Mouse (Mus musculus) MEL (cell line): ENCODE results near the gene Igf2r.

Experiments used
- CTCF ChIP-seq, 3 experiments: IDR thresholded peaks in 2 of 3; conservative IDR thresholded peaks in 1 of 3; 2 replicates each; pipeline ENCODE4 v1.5.1; 2011 to 2012; ENCODE audit warnings: low read length in 3 of 3, low read depth in 2 of 3, mild to moderate bottlenecking in 2 of 3, improper control_type of control experiment in 1 of 3, inconsistent platforms in 1 of 3, mixed read lengths in 1 of 3, moderate library complexity in 1 of 3; ENCODE audit not compliant: control insufficient read depth in 1 of 3, insufficient read depth in 1 of 3, poor library complexity in 1 of 3, severe bottlenecking in 1 of 3
- GATA1 ChIP-seq: IDR thresholded peaks from 2 replicates; pipeline ENCODE4 v1.6.1; 2011; ENCODE audit warnings: low read depth, low read length, improper control_type of control experiment
- KAT2A ChIP-seq: conservative IDR thresholded peaks from 2 replicates; pipeline ENCODE4 v1.6.1; 2012; ENCODE audit warnings: low read depth, low read length, improper control_type of control experiment, inconsistent platforms
- POLR2A ChIP-seq, 2 experiments: IDR thresholded peaks; 2 replicates each; pipeline ENCODE4 v1.6.1; 2011 to 2012; ENCODE audit warnings: low read length in 2 of 2, mild to moderate bottlenecking in 2 of 2, control low read depth in 1 of 2, improper control_type of control experiment in 1 of 2, low read depth in 1 of 2, moderate library complexity in 1 of 2; ENCODE audit not compliant: control insufficient read depth in 1 of 2, insufficient read depth in 1 of 2, poor library complexity in 1 of 2
- POLR2AphosphoS2 ChIP-seq: IDR thresholded peaks from 2 replicates; pipeline ENCODE4 v1.6.1; 2011; ENCODE audit warnings: low read length, improper control_type of control experiment
- RAD21 ChIP-seq: IDR thresholded peaks from 2 replicates; pipeline ENCODE4 v1.6.1; 2011; ENCODE audit warnings: mild to moderate bottlenecking, low read depth, low read length, improper control_type of control experiment
- SMC3 ChIP-seq: IDR thresholded peaks from 2 replicates; pipeline ENCODE4 v1.6.1; 2011; ENCODE audit warnings: low read depth, low read length, improper control_type of control experiment
- TAL1 ChIP-seq: IDR thresholded peaks from 2 replicates; pipeline ENCODE4 v1.6.1; 2012; ENCODE audit warnings: mild to moderate bottlenecking, inconsistent platforms, low read length, moderate library complexity, mixed read lengths
- USF1 ChIP-seq: IDR thresholded peaks from 2 replicates; pipeline ENCODE4 v1.6.1; 2014; ENCODE audit warnings: low read depth, mild to moderate bottlenecking, inconsistent platforms, low read length, improper control_type of control experiment, moderate library complexity
- USF2 ChIP-seq, 2 experiments: IDR thresholded peaks; 2 replicates each; pipeline ENCODE4 v1.6.1; 2011 to 2012; ENCODE audit warnings: improper control_type of control experiment in 2 of 2, low read length in 2 of 2, borderline replicate concordance in 1 of 2, inconsistent platforms in 1 of 2, low read depth in 1 of 2, mild to moderate bottlenecking in 1 of 2; ENCODE audit not compliant: insufficient read depth in 1 of 2
- ZKSCAN1 ChIP-seq: IDR thresholded peaks from 2 replicates; pipeline ENCODE4 v1.6.1; 2012; ENCODE audit warnings: low read depth, mild to moderate bottlenecking, inconsistent platforms, low read length, improper control_type of control experiment, moderate library complexity

DNA sequence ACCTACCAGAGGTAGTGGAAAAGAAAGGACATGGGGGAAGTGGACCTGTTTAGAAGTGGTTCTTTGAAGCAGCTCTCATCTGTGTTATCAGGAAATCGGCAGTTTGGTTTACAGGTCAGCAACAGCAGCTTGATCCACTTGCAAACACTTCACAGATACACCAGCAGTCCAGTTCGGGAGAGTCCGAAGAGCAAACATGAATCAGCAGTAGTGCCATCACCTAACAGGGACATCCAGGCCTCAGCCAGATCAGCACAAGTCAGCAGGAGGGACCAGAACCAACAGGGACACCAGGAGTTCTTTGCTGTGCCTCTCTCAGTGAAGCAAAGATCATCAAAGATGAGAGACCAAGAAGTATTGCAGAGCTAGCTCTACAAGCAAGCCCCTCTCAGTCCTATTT lies 45.0 kb upstream of the Igf2r start:
- no peak for TF ChIP-seq POLR2A (IDR thresholded peaks at IDR 0.05; ENCODE audit: control insufficient read depth in 1 of 2, insufficient read depth in 1 of 2, low read depth in 1 of 2, low read length in 2 of 2, poor library complexity in 1 of 2)
- no peak for TF ChIP-seq USF1
- no peak for TF ChIP-seq CTCF (IDR thresholded peaks at IDR 0.05 in 2 of 3, conservative IDR thresholded peaks at IDR 0.05 in 1 of 3; ENCODE audit: control insufficient read depth in 1 of 3, insufficient read depth in 1 of 3, low read depth in 2 of 3, low read length in 3 of 3, poor library complexity in 1 of 3, severe bottlenecking in 1 of 3)
- no peak for TF ChIP-seq GATA1
- TF ChIP-seq KAT2A: no peak
- no peak for TF ChIP-seq RAD21
- TF ChIP-seq POLR2AphosphoS2: no peak
- no peak for TF ChIP-seq SMC3
- no peak for TF ChIP-seq ZKSCAN1
- TF ChIP-seq TAL1: no peak
- no peak for TF ChIP-seq USF2 (IDR thresholded peaks at IDR 0.05; ENCODE audit: borderline replicate concordance in 1 of 2, insufficient read depth in 1 of 2, low read depth in 1 of 2, low read length in 2 of 2)
